Mouse (Mus musculus) lung, embryonic 14.5 days (tissue): ENCODE results near the gene Angptl6. TPM values are rescaled to one million over a fixed set of nuclear protein-coding genes. Genes with fewer than 3 reads are reported as not detected.
"Not testable (repeated sequence)": the region's sequence is repeated elsewhere in the genome, so short reads cannot be mapped to it uniquely, and the experiment has no call there.

ENCODE experiments used
- ATAC-seq: fragments of 200-750 bp; cut with Nextera tagmentation; 2 replicates; pipeline ENCODE4 v1.8.0; 2017; ENCODE audit warnings: mild to moderate bottlenecking, moderate TSS enrichment, moderate library complexity; ENCODE audit not compliant: insufficient read depth
- DNase-seq: peaks from one replicate; pipeline ENCODE4 v3.0.0-alpha.2; 2015
- H3K27ac ChIP-seq: fragments of 300-500 bp; sonication (generic); 2 replicates; pipeline ENCODE4 v1.5.1; 2014; ENCODE audit warnings: low read depth, mild to moderate bottlenecking, moderate library complexity
- H3K27me3 ChIP-seq: fragments of 300-500 bp; sonication (generic); 2 replicates; pipeline ENCODE4 v1.6.1; 2014; ENCODE audit warnings: low read length, control low read depth; ENCODE audit not compliant: insufficient read depth
- H3K36me3 ChIP-seq: fragments of 300-500 bp; sonication (generic); 2 replicates; pipeline ENCODE4 v1.6.1; 2014; ENCODE audit warnings: control low read depth; ENCODE audit not compliant: insufficient read depth
- H3K4me1 ChIP-seq: fragments of 300-500 bp; sonication (generic); 2 replicates; pipeline ENCODE4 v1.6.1; 2014; ENCODE audit warnings: antibody characterized with exemption, control low read depth; ENCODE audit not compliant: insufficient read depth
- H3K4me2 ChIP-seq: fragments of 300-500 bp; sonication (generic); 2 replicates; pipeline ENCODE4 v1.6.1; 2014; ENCODE audit warnings: mild to moderate bottlenecking
- H3K4me3 ChIP-seq: fragments of 300-500 bp; sonication (generic); 2 replicates; pipeline ENCODE4 v1.5.1; 2014; ENCODE audit warnings: low read depth, low read length
- H3K9ac ChIP-seq: fragments of 300-500 bp; sonication (generic); 2 replicates; pipeline ENCODE4 v1.6.1; 2014
- H3K9me3 ChIP-seq: fragments of 300-500 bp; sonication (generic); 2 replicates; pipeline ENCODE4 v1.6.1; 2016; ENCODE audit warnings: low read depth, low read length, control low read depth
- CTCF ChIP-seq: IDR thresholded peaks from 2 replicates; pipeline ENCODE4 v1.5.1; 2016; ENCODE audit warnings: antibody characterized with exemption, low read depth
- WGBS: fragments of 180-500 bp; shearing (Covaris S2); extraction: QIAGEN DNeasy Blood & Tissue Kit; methylation state at CpG from one replicate; pipeline ENCODE4 v1.1.7; 2014; 5-methylcytosine and 5-hydroxymethylcytosine counted together
- polyA plus RNA-seq: library from polyadenylated mRNA; unstranded; fragments of >200 nt; fragmentation: Nextera tagmentation; extraction: Ambion mirVana; gene quantifications from 2 replicates; pipeline ENCODE4 v1.2.1, GENCODE M21; 2014

Gene Angptl6
- polyA plus RNA-seq, 1 experiment from 2014 or later = 1.9 TPM

DNA sequence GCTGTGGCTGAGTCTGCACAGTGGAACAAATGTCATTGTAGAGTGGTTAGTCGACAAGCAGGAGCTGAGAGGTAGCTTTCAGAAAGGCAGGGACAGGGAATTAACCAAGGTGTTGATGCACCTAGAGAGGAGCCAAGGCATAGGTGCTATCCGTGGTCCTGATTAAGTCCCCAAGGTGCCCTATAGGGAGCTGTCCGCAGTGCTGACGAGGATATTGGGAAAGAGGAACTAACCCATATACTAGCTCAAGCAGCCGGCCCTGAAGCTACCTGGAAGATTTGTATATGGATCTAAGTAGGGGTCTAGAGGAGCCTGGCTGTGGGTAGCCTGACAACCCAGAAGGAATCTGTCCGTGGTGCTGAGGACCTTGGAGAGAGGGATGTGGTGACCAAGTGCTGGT lies 22.4 kb downstream of the Angptl6 start:
- ATAC-seq (0 out of 2 replicates have a peak, but pooled peaks have one; percentile 28), DNase-seq (peak; percentile 88)
- Histone ChIP-seq H3K9me3 (no peaks in the 10 kb centered on the region), H3K27me3 (no peaks in the 10 kb centered on the region), H3K4me3 (no peak overlapping the region), H3K9ac (no peak overlapping the region), H3K36me3 (no peaks in the 10 kb centered on the region), H3K4me2 (no peak overlapping the region), H3K4me1 (no peaks in the 10 kb centered on the region), H3K27ac (no peak overlapping the region)
- WGBS = 11% methylated on average over 6 of the region's 6 CpGs
- no peak for TF ChIP-seq CTCF

DNA sequence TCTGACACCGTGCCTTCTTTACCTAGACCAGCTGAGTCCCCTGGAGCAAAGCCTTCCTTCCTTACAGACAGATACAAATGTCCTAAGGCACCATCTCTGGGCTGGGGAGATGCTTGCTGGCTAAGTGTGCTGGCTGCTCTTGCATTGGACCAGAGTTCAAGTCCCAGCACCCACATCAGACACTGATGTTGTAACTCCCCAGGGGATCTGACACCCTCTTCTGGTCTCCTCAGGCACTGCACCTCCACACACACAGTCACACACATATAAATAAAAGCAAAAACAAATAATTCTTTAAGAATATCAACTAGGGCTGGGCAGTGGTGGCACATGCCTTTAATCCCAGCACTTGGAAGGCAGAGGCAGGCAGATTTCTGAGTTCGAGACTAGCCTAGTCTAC lies 29.3 kb downstream of the Angptl6 start:
- Histone ChIP-seq H3K9me3 (no peaks in the 10 kb centered on the region), H3K36me3 (no peaks in the 10 kb centered on the region), H3K4me3 (no peak overlapping the region), H3K27ac (no peak overlapping the region), H3K4me1 (no peaks in the 10 kb centered on the region), H3K27me3 (no peaks in the 10 kb centered on the region), H3K9ac (no peak overlapping the region), H3K4me2 (no peak overlapping the region)
- no peak for ATAC-seq
- TF ChIP-seq CTCF = no peak
- 81% methylated on average over 2 of the region's 2 CpGs for WGBS
- no peak for DNase-seq

DNA sequence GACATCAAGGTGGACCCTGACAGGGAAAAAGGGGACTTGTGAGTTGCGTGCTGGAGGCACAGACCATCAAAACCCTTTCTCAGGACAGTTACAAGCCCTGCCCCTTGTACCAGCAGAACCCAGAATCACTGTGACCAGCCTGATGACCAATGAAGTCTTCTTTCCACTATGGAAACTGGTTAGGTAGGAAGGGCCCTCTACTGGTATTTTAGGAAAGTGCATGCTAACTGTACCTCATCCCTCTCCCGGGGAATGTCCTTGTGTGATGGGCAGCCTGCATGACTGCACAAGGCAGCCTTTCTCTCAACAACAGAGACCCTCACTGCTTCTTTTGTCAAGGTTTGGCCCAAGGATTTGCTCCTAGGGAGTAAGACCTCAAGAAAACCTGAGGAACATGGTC lies 36.9 kb downstream of the Angptl6 start:
- Histone ChIP-seq H3K4me3 (no peak overlapping the region), H3K27ac (no peak overlapping the region), H3K36me3 (no peaks in the 10 kb centered on the region), H3K9ac (no peak overlapping the region), H3K4me2 (no peak overlapping the region), H3K9me3 (no peaks in the 10 kb centered on the region), H3K27me3 (no peaks in the 10 kb centered on the region), H3K4me1 (no peaks in the 10 kb centered on the region)
- peak; percentile 62 for TF ChIP-seq CTCF
- ATAC-seq = no peak
- peak; percentile 49 for DNase-seq
- 25% methylated on average over 2 of the region's 2 CpGs for WGBS

DNA sequence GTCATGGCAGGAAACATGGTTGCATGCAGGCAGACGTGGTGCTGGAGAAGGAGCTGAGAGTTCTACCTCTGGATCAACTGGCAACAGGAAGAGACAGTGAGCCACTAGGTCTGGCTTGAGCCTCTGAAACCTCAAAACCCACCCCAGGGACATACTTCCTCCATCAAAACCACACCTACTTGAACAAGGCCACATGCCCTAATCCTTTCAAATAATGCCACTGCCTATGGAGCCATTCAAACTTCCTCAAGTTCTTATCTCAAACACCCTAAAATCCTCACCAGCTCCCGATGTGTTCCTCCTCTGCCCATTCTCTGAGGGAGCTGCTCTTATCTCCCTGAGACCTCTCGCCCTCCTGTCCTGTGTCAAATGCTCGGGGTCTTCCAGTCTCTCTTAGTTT lies 37.3 kb downstream of the Angptl6 start:
- Histone ChIP-seq H3K4me2 (no peak overlapping the region), H3K4me3 (no peak overlapping the region), H3K27me3 (no peaks in the 10 kb centered on the region), H3K27ac (no peak overlapping the region), H3K9ac (no peak overlapping the region), H3K9me3 (no peaks in the 10 kb centered on the region), H3K4me1 (no peaks in the 10 kb centered on the region), H3K36me3 (no peaks in the 10 kb centered on the region)
- 41% methylated on average over 4 of the region's 4 CpGs for WGBS
- no peak for ATAC-seq
- no peak for TF ChIP-seq CTCF
- no peak for DNase-seq

DNA sequence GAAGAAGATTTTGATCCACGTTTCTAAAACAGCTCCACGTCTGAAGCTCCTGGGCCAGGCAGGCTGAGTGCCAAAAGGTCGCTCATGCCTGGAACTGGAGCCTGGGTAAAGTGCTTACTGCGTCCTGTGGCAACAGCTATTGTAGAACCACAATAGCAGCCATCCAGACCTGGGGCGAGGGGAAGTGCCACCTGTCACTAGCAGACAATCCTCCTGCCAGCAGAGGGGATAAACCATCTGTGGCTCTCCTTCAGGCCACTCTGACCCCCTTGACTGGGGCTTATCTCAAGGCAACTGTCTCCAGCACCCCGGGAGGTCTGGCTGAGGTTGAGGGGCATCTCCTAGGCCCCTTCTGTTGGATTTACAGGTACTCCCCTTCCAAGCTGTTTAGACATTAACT lies 40.6 kb downstream of the Angptl6 start:
- no peak overlapping the region for H3K4me3 ChIP-seq
- H3K36me3 ChIP-seq = no peaks in the 10 kb centered on the region
- no peak overlapping the region for H3K9ac ChIP-seq
- no peak for TF ChIP-seq CTCF
- DNase-seq (no peak), ATAC-seq (no peak)
- 45% methylated on average over 6 of the region's 6 CpGs for WGBS
- no peak overlapping the region for H3K27ac ChIP-seq
- H3K4me2 ChIP-seq = no peak overlapping the region
- H3K27me3 ChIP-seq = no peaks in the 10 kb centered on the region
- no peaks in the 10 kb centered on the region for H3K4me1 ChIP-seq
- no peaks in the 10 kb centered on the region for H3K9me3 ChIP-seq

DNA sequence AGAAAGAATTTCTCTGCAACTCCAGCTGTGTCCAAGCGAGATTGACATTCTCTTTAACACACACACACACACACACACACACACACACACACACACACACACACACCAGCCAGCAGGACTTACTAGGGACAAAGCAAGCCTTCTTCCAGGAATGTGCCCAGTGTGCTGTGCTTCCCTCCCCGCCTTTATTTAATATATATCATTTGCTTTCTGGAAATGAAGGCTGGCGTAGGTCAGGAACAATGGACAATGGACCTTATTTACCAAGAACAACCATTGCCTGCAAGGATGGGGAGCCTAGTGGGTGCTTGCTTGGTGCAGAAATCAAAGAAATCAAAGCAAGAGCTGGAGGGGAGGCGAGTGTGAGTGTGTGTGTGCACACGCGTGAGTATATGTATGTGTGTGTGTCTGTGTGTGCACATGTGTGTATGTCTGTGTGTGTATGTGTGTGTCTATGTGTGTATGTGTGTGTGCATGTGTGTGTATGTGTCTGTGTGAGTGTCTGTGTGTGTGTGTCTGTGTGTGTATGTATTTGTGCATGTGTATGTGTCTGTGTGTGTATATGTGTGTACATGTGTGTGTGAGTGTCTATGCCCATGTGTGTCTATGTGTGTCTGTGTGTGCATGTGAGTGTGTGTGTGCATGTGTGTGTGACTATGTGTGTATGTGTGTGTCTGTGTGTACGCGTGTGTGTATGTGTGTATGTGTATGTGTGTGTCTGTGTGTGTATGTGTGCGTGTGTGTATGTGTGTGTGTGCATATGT lies 42.2 kb downstream of the Angptl6 start:
- ATAC-seq = no peak
- Histone ChIP-seq H3K4me3 (no peak overlapping the region), H3K4me1 (no peaks in the 10 kb centered on the region), H3K4me2 (no peak overlapping the region), H3K9ac (no peak overlapping the region), H3K9me3 (no peaks in the 10 kb centered on the region), H3K27me3 (no peaks in the 10 kb centered on the region), H3K36me3 (no peaks in the 10 kb centered on the region), H3K27ac (no peak overlapping the region)
- no peak for TF ChIP-seq CTCF
- no peak for DNase-seq
- 72% methylated on average over 9 of the region's 9 CpGs for WGBS

DNA sequence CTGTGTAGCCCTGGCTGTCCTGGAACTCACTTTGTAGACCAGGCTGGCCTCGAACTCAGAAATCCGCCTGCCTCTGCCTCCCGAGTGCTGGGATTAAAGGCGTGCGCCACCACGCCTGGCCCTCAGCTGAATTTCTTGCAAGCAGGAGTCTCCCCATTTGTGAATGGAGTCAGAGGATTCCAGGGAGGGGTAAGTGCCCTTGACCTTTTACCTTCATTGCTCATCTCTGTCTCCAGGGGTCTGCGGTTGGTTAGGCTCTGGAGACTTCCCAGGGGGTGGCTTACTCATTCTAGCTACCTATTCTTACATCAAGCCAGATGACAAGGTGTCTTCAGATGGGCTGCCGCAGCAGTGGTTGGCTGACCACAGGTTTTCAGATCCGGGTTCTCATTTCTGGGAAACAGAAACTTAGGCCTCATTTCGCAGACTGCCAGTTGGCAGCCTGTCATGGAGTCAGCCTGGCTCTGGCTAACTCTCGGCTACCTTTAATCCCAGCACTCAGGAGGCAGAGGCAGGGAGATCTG lies 44.0 kb downstream of the Angptl6 start:
- H3K4me2 ChIP-seq, H3K9ac ChIP-seq, H3K27ac ChIP-seq, H3K9me3 ChIP-seq, H3K27me3 ChIP-seq, H3K4me3 ChIP-seq, ATAC-seq, DNase-seq, H3K36me3 ChIP-seq, H3K4me1 ChIP-seq: not testable (repeated sequence)
- WGBS = 84% methylated on average over 11 of the region's 11 CpGs

DNA sequence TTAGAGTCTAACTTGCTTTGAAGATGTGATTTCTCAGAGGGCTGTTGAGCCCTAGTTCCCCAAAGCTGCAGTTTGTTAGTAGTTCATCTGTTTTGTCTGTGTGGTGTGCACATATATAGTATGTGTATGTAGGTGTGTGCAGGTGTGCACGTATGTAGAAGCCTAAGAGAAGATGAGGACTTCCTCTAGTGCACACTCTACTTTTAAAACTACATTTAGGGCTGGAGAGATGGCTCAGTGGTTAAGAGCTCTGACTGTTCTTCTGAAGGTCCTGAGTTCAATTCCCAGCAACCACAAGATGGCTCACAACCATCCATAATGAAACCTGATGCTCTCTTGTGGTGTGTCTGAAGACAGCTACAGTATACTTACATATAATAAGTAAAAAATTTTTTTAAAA lies 44.6 kb downstream of the Angptl6 start:
- H3K4me1 ChIP-seq = no peaks in the 10 kb centered on the region
- H3K9ac ChIP-seq = no peak overlapping the region
- no peaks in the 10 kb centered on the region for H3K27me3 ChIP-seq
- H3K9me3 ChIP-seq = no peaks in the 10 kb centered on the region
- no peaks in the 10 kb centered on the region for H3K36me3 ChIP-seq
- no peak overlapping the region for H3K4me3 ChIP-seq
- ATAC-seq (no peak), DNase-seq (no peak)
- no peak overlapping the region for H3K4me2 ChIP-seq
- no peak for TF ChIP-seq CTCF
- no peak overlapping the region for H3K27ac ChIP-seq
- 75% methylated on average over 1 of the region's 1 CpGs for WGBS
